Mouse (Mus musculus): ENCODE results near the gene Disc1.

Disc1 gene

DNA sequence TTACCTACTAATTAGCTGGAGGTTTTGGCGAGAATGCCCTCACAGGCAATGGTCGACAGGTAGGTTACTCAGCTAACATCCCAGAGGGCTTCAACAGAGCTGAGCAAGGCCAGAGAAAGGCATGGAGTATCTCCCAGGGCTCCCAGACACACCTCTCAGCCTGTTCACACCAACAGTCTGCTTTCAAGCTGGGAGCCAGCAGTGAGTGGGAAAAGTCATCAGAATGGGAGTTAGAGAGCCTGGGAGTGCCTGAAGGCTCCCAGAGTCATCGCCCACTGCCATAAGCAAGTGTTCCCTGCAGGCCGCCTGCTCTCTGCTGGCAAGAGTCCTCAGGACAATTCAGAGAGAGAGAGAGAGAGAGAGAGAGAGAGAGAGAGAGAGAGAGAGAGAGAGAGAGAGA lies 167.1 kb downstream of the Disc1 start:
- no peak for DNase-seq (ENCODE audit: low spot score)

DNA sequence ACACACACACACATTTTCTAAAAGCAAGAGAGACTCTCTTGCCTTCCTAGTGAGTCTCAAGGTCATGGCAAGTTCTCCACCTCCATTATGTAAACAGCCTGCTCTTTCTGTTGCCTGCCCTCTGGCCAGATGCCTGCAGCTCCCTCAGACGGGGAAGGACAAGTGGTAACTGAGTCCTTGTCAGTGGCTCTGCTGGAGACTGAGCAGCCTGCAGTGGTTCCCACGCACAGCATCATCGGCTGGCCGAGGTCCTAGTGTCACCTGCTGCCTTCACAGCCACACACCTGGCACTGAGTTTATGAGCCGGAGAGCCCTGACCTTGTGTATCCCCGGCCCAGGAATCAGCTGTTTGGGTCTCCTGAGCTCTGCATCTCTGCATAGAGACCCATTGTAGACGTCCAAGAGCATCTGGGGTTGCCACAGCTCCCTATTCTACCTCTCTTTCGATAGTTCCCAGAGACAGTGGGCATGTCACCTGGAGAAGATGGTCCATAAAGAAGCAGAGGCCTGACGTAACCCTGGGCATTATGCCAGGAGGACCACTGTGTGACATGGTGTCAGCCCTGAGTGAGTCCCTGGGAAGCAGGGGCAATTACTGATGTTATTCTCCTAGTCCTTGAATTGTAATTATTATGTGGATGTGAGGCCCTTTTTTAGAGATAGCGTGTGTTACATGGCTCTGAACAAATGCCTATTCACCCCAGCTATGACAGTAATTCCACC lies 169.2 kb downstream of the Disc1 start:
- no peak for DNase-seq (ENCODE audit: low spot score)

DNA sequence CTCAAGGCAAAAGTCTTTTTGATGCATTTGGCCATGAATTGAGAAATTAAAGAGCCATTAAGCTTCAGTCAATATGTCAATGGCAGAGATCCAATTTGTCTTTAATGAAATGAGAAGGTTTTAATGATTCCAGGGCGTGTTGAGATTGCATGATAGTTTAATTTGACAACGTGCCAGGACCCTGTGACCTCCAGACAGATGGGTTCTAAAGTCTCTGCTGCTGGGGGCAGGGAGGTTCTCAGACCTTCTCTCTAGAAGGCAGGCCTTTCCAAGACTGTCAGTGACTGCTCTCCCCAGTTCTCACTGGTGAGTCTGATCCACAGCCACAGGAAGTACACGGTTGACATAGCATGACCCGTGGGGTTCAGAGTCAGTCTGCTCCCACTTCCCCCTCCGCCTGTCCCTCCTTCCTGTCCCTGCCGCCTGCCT lies 170.3 kb downstream of the Disc1 start:
- no peak for DNase-seq (ENCODE audit: low spot score)

DNA sequence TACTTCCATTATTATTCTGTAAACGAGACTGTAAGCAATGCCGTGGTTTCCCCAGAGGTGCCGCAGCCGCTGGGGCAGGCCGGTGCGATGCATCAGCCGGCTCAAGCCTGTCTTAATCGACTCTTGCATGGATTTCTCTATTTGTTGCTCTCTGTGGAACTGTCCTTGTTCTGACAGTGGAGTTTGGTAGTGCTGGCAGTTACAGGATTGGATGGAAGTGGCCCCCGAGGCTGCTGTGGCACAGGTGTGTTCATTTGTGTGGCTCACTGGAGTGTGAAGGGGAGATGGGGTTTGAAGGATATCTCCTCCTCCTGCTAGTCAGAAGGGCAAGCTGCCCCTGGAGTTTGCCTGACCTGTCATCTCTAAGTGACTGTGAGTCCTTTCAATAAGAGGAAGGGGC lies 171.3 kb downstream of the Disc1 start:
- DNase-seq (ENCODE audit: low spot score): no peak

DNA sequence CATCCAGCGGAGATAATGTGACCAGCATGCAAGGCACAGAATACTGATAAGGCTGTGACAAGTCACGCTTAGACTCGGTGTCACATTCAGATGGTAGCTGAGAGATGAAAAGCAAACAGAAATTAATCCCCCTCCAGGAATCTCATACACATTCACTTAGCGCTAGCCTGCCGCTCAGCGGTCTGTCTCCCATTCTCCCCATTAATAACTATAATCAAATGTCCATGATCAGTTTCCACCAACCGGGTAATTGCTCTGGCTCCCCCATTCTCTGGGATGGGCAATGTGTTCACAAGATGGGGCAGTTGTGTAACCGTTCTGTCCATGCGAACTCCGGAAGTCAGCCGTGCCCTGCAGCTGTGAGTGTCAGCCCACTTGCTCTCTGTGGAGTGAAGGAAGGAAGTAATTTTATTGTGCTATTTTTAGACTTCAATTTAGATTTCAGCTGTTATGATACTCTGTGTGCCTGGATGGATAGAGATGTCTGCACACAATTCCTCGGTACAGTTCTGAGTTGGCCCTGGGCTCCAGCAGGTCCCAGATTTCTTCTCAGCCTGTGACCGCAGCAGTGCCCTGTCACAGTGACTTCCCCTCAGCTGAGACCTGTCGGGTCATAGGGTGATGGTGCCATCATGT lies 173.1 kb downstream of the Disc1 start:
- DNase-seq (ENCODE audit: low spot score): no peak

DNA sequence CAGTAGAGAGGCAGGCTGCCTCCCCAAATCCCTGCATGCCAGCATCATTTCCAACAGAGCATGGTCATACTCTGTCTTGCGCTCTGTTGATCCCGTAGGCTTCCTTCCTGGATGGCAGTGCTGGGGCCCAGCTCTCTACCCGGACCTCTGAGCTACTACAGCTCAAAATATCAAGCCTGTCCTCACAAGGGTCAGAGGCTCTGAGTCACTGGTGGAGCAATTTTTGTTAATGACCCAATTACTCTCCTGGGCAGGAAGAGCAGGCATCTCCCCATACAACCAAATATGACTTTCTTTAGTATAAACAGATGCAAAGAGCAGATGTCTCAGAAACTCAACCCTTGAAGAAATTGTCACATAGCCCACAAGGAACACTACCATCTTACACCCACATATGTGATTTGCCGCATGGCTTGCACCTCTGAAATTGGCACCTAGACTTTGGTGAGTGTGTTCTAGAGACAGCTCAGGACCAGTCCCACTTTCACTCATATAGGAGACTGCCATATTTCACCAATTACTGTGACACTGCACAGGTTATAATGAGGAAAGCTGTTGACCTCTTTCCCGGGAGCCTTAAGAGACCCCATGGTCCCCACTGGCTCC lies 176.6 kb downstream of the Disc1 start:
- no peak for DNase-seq (ENCODE audit: low spot score)

DNA sequence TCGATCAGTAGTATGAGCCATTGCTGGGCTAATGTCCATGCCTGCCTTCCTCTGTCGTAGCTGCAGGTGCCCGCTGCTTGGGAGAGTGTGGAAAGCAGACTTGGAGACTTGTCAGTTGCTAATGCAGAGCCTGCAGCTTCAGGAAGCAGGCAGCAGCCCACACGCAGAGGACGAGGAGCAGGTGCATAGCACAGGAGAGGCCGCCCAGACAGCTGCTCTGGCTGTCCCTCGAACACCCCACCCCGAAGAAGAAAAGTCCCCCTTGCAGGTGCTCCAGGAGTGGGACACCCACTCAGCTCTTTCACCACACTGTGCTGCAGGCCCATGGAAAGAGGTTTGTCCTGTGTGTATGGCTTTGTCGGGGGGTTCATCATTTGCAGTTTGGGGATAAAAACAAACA lies 178.7 kb downstream of the Disc1 start:
- no peak for DNase-seq (ENCODE audit: low spot score)

DNA sequence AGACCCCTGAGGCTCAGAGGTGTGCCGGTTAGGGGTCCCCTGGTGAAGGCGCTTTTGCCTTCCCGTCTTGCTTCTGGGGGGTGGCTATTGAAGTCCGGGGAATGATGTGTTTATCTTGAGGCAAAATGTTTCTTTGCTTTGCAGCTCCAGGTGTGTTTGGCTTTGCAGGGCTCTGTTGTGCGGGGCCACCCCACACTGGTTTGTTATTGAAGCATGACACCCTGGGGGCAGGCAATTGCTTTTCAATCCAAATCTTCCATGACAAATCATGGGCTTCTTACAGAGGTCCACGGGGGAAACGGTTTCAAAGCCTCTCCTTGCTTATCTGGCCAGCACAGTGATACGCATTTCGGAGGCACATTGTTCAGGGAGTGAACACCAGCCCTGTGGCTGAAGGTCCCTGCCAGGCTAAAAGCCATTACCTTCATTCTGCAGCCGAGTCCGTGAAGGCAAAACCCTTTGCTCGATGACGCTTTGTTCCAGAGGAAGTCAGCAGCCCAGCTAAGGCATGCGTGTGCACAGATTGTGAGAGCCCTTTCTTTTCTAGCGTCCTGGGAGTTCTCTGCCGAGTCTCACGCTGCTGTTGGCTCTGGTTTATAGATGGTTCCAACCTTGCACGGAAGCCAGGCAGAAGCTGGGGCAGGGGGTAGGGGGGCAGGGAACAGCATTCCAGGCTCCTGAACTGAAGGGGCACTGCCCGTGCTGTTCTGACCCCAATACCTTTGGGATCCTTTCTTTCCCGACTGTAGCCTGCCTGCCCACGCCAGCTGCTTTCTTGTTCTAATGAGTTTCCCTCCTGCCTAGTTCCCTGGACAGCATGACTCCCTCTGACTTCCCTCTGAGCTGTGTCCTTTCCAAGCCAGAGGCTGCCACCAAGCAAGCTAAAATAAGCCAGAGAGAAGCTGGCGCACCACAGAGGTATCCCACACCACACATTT lies 182.2 kb downstream of the Disc1 start:
- no peak for DNase-seq (ENCODE audit: low spot score)

DNA sequence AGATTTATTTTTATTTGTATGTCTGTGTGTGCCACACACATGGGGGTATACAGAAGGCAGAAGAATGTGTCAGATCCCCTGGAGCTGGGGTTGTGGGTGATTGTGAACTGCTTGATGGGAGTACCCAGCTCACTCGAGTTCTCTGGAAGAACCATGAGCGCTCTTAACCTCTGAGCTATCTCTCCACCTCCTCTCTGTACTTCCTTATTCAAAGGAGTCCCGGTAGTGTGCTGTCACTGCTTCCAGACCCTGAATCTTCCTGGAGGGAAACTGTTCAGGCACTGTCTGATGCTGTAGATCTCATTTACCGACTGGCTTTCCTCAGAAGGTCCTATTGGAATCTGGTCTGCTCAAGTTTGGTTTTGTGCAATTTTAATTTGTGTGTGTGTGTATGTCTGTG lies 186.8 kb downstream of the Disc1 start:
- no peak for DNase-seq (ENCODE audit: low spot score)

DNA sequence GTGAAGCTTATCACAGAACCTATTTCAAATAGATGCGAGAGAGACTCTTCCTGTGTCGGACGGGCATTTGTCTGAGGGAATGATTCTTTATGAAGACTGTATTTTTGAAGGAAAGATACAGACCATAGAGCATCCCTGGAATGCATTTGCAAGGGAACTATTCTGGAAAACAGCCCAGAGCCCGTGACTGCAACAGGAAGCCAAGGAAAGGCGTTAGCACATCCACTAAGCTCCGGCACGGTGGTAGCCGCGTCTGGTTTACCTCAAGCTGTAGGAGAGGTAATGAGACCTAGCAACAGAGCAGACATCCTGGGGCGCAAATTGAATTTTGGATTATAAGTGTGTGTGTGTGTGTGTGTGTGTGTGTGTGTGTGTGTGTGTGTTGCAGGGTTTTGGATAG lies 188.4 kb downstream of the Disc1 start:
- DNase-seq (ENCODE audit: low spot score): no peak

DNA sequence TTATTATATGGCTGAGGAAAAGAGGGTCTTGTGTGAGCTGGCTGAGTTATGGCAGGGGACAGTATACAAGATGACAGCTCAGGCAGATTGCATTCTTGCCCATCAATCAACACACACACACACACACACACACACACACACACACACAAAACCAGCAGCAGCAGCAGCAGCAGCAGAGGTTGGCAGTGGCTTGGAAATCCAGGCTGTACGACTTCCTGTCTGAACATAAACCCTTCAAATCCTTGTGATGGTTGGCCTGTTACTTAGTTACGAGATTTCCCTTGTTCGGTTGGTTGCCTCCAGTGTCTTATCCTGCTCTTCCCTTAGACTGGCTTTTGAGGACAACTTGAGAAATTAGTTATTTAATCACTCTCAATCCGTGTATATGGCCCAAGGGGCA lies 188.9 kb downstream of the Disc1 start:
- no peak for DNase-seq (ENCODE audit: low spot score)

DNA sequence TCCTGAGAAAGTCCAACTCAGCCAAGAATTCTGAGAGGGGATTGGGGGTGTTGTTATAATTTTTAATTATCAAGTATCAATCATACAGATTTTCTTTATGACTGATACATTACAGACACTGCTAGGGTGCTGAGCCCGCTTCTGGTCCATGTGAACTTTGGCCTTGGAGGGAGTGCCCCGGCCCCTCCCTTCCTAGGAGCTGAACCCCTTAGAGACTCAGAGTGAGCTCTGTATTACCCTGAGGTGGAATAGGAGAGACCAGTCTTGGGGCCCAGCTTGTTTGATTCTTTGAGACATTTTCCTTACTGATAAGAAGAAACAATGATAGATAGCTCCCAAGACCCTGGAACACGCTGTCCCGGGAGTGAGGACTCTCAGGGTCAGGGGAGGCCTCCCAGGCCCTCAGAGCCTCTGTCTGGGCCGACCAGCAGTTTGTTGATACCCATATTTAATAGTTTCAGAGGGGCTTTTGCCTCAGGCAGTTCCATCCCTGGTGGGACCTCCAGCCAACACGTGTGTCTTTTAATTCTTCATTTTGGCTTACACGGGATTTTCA lies 192.8 kb downstream of the Disc1 start:
- no peak for DNase-seq (ENCODE audit: low spot score)

DNA sequence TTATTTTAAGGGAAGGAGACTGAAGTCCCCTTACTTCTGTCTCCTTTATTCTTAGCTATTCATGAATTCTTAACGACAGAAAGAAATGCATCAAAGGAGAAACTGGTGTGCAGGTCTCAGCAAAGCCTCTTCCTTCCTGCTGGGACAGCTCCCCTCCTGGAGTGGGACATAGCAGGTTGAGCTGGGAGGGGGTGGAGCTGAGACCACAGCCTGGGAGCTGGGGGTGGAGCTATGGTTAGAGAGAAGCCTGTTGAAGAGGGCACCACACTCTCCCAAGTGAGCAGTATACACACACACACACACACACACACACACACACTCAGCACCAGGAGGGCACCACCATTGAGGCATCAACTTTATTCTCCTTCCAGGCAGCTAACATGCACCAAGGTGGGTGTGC lies 193.4 kb downstream of the Disc1 start:
- DNase-seq (ENCODE audit: low spot score): no peak

DNA sequence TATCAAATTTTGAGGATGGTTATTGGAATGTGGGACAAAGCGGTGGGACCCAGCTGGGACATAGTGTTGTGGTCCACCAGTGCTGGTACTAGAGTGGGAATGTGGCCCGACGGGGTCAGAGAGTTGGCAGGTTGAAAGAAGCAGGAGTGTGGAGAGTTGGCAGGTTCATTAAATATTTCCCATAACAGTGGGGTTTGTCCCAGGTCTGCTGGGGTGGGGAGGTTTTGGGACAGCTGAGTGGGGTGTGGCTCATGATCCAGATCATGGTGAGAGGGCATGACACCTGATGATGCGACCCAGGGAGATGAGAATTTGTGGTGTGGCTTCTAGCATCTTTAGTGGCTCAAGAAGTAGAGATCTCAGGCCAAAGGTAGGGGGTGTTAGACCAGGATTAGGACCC lies 199.0 kb downstream of the Disc1 start:
- DNase-seq (ENCODE audit: low spot score): no peak

DNA sequence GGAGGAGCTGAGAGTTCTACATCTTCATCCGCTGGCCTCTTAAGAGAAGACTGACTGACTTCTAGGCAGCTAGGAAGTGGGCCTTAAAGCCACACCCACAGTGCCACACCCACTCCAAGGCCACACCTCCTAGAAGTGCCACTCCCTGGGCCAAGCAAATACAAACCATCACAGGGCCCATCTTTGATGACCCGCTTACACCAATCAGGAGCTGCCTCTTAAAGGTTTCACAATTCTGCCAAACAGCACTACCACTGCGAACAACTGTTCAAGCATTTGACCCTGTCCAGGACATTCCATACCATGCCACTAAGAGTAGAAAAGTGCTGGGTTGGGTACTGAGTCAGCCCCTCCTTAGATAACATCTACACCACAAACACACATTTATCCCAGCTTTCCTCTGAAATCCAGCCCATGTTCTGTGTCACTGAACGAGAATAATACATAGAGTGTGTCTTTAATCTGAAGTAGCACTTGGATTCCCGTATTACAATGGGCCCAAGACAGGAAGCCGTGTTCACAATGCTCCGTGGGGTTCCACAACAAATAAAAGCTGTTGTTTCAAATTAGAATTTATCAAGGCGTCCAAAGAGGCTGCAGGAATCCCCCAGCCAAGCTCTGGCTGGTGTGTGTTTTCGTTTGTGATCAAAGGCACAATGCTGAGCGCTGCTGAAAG lies 199.6 kb downstream of the Disc1 start:
- no peak for DNase-seq (ENCODE audit: low spot score)

DNA sequence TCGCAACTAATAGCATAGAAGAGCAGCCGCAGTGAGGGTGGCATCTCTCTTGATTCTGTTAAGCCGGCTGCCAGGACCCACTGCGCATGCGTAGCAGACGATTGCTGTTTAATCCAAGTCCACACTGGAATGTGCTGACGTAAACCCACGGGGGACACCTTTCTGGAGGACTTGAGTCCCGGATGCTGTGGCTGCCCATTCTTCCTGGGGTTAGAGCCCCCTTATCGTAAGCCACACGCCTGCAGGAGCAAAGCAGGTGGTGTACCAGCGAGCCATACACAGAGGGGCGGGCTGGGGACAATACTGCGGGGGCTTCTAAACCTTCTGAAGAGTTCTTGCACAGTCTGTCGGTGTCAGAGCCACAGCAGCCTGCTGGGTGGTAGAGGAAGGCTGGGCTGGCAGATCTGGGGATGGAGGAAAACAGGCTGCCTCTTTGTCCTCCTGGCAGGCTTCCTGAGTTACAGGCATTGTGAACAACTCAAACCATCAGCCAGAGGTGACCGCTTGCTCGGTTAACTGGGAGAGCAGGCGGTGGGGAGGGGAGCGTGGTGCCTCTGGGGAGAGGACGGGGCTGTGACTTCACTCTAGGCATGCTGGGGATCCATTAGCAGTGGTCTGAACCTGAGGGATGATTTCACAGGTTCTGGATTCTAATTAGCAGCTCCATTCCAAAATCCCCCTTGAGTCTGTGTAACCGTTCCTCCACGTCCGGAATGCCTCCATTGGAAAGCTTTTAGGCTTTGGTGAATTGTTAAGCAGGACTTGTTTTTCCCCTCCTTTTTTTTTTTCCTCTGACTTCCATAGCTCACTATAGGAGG lies 200.4 kb downstream of the Disc1 start:
- peak; percentile 89 for DNase-seq (ENCODE audit: low spot score)

DNA sequence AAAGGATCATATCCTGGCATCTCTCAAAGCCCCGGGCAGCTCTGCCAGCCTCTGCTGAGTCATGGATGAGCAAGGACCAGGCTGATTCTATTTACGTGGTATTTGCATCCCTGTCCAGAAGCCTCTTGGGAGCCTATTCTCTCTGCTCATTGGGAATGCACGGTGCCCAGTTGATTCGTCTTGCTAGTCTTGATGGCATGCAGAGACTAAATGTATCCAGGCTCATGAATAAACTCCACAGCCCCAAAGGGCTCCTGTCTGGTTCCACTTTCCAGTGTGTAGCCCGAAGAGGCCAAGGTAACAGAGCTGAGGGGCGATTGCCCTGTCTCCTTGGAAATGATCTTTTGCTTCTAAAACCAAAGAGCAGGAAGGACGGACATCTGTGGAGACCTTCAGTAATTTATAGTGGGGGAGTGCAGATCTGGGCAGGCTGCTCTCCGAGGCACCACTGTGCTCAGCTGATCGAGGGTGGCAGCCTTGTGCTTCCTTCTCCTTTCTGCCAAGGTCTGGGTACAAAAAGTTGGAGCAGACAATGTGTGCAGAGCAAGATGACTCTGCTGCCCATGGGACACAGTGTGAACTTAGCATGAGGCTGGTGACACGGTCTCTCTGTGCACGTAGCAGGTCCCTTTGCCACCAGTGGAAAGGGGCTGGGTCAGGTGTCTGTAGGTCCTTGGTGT lies 201.2 kb downstream of the Disc1 start:
- DNase-seq (ENCODE audit: low spot score): peak; percentile 36

DNA sequence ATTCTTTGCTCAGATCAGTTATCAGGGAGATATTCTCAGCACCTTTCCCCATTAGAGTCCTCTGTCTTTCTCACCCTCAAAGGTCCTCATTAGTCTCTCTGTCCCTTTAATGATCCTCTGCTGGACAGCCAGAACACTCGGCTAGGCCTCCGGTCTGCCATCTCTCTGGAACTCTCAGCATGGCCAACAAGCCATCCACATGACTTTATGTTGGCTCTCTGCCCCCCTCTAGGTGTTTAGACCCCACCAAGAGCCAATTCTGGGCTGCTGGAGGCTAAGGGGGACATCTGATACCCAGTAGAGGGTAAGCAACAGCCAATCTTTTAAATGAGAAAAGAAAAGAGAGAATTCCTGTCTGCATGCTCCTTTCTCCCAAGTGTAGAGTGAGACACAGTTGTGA lies 203.7 kb downstream of the Disc1 start:
- DNase-seq (ENCODE audit: low spot score): no peak

DNA sequence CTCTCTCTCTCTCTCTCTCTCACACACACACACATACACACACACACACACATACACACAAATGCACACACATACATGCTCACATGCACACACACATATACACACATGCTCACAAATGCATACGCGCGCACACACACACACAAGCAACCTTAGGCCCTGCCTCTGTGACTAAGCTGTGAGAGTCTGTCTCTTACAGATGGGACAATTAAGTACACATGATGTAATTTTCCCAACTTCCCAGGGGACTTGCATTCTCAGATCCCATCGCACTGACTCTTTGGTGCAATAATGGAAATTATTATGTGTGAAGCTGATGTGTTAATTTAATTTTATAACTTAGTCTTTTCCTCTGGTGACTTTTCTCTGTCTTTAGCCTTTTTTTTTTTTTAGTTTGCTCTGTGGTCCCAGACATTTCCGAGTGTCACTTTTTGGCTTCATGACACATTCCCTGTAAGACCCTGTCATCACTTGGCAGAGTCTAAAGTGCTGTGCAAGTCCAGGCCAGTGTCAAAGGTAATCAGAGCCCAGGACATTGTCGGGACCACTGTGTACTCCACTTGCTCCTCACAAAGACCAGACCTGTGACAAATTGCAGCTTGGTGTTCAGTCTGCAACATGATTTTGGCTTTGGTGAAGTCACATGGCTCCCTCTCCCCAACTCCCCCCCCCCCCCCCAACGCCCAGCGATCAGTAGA lies 205.0 kb downstream of the Disc1 start:
- DNase-seq (ENCODE audit: low spot score): no peak

Measured in layer of hippocampus, adult 9-10 months (tissue).